Mouse (Mus musculus) lung, adult 2 months (tissue): ENCODE measurements at regions not wholly inside any gene's neighbourhood (a gene's known extent, or its start where the extent isn't known, plus 50 kb on each side); places are given as distances from the start of the nearest gene placed in this dataset.
A peak's percentile ranks its signal among the peaks of the same experiment; 100 is the strongest.

Source experiments
- DNase-seq: peaks from one replicate; pipeline ENCODE4 v3.0.0; 2022
- H3K4me1 ChIP-seq: fragments of 200-500 bp; 2 replicates; pipeline ENCODE4 v1.6.1; 2011; ENCODE audit warnings: low read length; ENCODE audit not compliant: control insufficient read depth, insufficient read depth
- H3K4me3 ChIP-seq: fragments of 200-500 bp; replicated peaks from 2 replicates; pipeline ENCODE3; 2011; ENCODE audit warnings: low read depth, mild to moderate bottlenecking, control low read depth, low read length; ENCODE audit errors: extremely low read depth
- CTCF ChIP-seq: fragments of 200-500 bp; IDR thresholded peaks from 2 replicates; pipeline ENCODE4 v1.5.1; 2011; ENCODE audit warnings: mild to moderate bottlenecking, low read length, control low read depth; ENCODE audit not compliant: insufficient read depth
- POLR2A ChIP-seq: fragments of 200-500 bp; IDR thresholded peaks from 2 replicates; pipeline ENCODE4 v1.6.1; 2011; ENCODE audit warnings: low read depth, mild to moderate bottlenecking, control low read depth, low read length, borderline replicate concordance; ENCODE audit errors: extremely low read depth
- WGBS: fragments of 180-500 bp; shearing (Covaris S2); methylation state at CpG from one replicate; pipeline ENCODE4 v1.1.7; 2018; 5-methylcytosine and 5-hydroxymethylcytosine counted together

- TF ChIP-seq POLR2A (no peak), CTCF (no peak)
- H3K4me3 ChIP-seq = no peak overlapping the region
- H3K4me1 ChIP-seq = no peaks in the 10 kb centered on the region
- no peak for DNase-seq
- WGBS = 61% methylated on average over 6 of the region's 6 CpGs
These were observed 166.4 kb upstream of the Elac2 start for GRCm38 (mm10) chr11:64812408-64812807.

- WGBS = 66% methylated on average over 5 of the region's 5 CpGs
These were observed 149.4 kb upstream of the Elac2 start for GRCm38 (mm10) chr11:64829429-64829828.

GRCm38 (mm10) chr11:64832453-64832852 is 146.4 kb upstream of the Elac2 start:
- DNase-seq = no peak
- TF ChIP-seq POLR2A = no peak
- no peak for TF ChIP-seq CTCF
- WGBS = 62% methylated on average over 5 of the region's 5 CpGs
- Histone ChIP-seq H3K4me3 (no peak overlapping the region), H3K4me1 (no peaks in the 10 kb centered on the region)

More at GRCm38 (mm10) chr11:64829429-64829828, 149.4 kb upstream of the Elac2 start:
- no peaks in the 10 kb centered on the region for H3K4me1 ChIP-seq
- no peak for TF ChIP-seq POLR2A
- no peak for TF ChIP-seq CTCF
- no peak for DNase-seq
- no peak overlapping the region for H3K4me3 ChIP-seq

GRCm38 (mm10) chr11:64833786-64834185 is 145.1 kb upstream of the Elac2 start:
- 58% methylated on average over 3 of the region's 3 CpGs for WGBS
- no peak for DNase-seq
- H3K4me3 ChIP-seq = no peak overlapping the region
- no peaks in the 10 kb centered on the region for H3K4me1 ChIP-seq
- TF ChIP-seq CTCF = no peak
- TF ChIP-seq POLR2A = no peak

GRCm38 (mm10) chr11:64836771-64837170 is 142.1 kb upstream of the Elac2 start:
- TF ChIP-seq CTCF (no peak), POLR2A (no peak)
- DNase-seq = peak; percentile 6
- WGBS = 58% methylated on average over 8 of the region's 8 CpGs
- no peaks in the 10 kb centered on the region for H3K4me1 ChIP-seq
- H3K4me3 ChIP-seq = no peak overlapping the region

GRCm38 (mm10) chr11:64841092-64841491 is 137.7 kb upstream of the Elac2 start:
- no peaks in the 10 kb centered on the region for H3K4me1 ChIP-seq
- no peak overlapping the region for H3K4me3 ChIP-seq
- DNase-seq = no peak
- no peak for TF ChIP-seq POLR2A
- no peak for TF ChIP-seq CTCF
- 85% methylated on average over 2 of the region's 2 CpGs for WGBS

GRCm38 (mm10) chr11:64842775-64843530 is 135.9 kb upstream of the Elac2 start:
- TF ChIP-seq POLR2A (no peak), CTCF (no peak)
- WGBS = 27% methylated on average over 18 of the region's 18 CpGs
- Histone ChIP-seq H3K4me1 (no peaks in the 10 kb centered on the region), H3K4me3 (no peak overlapping the region)
- DNase-seq = peak; percentile 7

- WGBS = 68% methylated on average over 7 of the region's 7 CpGs
- Histone ChIP-seq H3K4me3 (no peak overlapping the region), H3K4me1 (no peaks in the 10 kb centered on the region)
- TF ChIP-seq CTCF (no peak), POLR2A (no peak)
- no peak for DNase-seq
These were observed 132.2 kb upstream of the Elac2 start for GRCm38 (mm10) chr11:64846577-64847147.

- Histone ChIP-seq H3K4me3 (no peak overlapping the region), H3K4me1 (no peaks in the 10 kb centered on the region)
- TF ChIP-seq POLR2A = no peak
- no peak for TF ChIP-seq CTCF
- DNase-seq = no peak
- WGBS = 46% methylated on average over 3 of the region's 3 CpGs
These were observed 119.2 kb upstream of the Elac2 start for GRCm38 (mm10) chr11:64859636-64860035.

- H3K4me1 ChIP-seq = no peaks in the 10 kb centered on the region
- no peak overlapping the region for H3K4me3 ChIP-seq
- no peak for DNase-seq
- WGBS = 27% methylated on average over 8 of the region's 8 CpGs
- no peak for TF ChIP-seq CTCF
- TF ChIP-seq POLR2A = no peak
These were observed 98.2 kb upstream of the Elac2 start for GRCm38 (mm10) chr11:64880674-64881073.
